Mouse (Mus musculus) erythroblast, embryonic 14.5 days (primary cell): ENCODE data around the gene Plcb4. TPM values are rescaled to one million over a fixed set of nuclear protein-coding genes. Genes with fewer than 3 reads are reported as not detected.

Source experiments
- H3K27me3 ChIP-seq: 2 replicates; pipeline ENCODE4 v1.6.1; 2012; ENCODE audit warnings: inconsistent platforms; ENCODE audit not compliant: control insufficient read depth
- H3K36me3 ChIP-seq: 2 replicates; pipeline ENCODE4 v1.6.1; 2012; ENCODE audit warnings: mild to moderate bottlenecking, inconsistent platforms; ENCODE audit not compliant: control insufficient read depth
- H3K4me1 ChIP-seq: 2 replicates; pipeline ENCODE4 v1.6.1; 2012; ENCODE audit warnings: inconsistent platforms; ENCODE audit not compliant: control insufficient read depth
- H3K4me3 ChIP-seq: replicated peaks from 2 replicates; pipeline ENCODE3; 2012; ENCODE audit warnings: moderate library complexity, mild to moderate bottlenecking, inconsistent platforms
- H3K9me3 ChIP-seq: 2 replicates; pipeline ENCODE4 v1.6.1; 2012; ENCODE audit warnings: low read length, inconsistent platforms, mixed read lengths; ENCODE audit not compliant: control insufficient read depth
- GATA1 ChIP-seq: IDR thresholded peaks from 2 replicates; pipeline ENCODE4 v1.6.1; 2012; ENCODE audit warnings: low read length, inconsistent platforms, mixed read lengths
- TAL1 ChIP-seq: IDR thresholded peaks from 3 replicates; pipeline ENCODE4 v1.6.1; 2012; ENCODE audit warnings: low read length, inconsistent platforms, mixed read lengths
- polyA plus RNA-seq: library from polyadenylated mRNA; stranded (reverse); fragments of >175 nt; gene quantifications from 2 replicates; pipeline ENCODE4 v1.2.3, GENCODE M21; 2012

The Plcb4 gene
- polyA plus RNA-seq, 1 experiment: not detected

- Histone ChIP-seq H3K36me3 (no peaks in the 10 kb centered on the region), H3K4me3 (no peak overlapping the region), H3K4me1 (no peaks in the 10 kb centered on the region), H3K27me3 (no peaks in the 10 kb centered on the region), H3K9me3 (no peaks in the 10 kb centered on the region)
- no peak for TF ChIP-seq TAL1
- TF ChIP-seq GATA1: no peak
Observed at GRCm38 (mm10) chr2:135808342-135808741, 149.5 kb downstream of the Plcb4 start.

GRCm38 (mm10) chr2:135810841-135811240 lies 152.0 kb downstream of the Plcb4 start:
- Histone ChIP-seq H3K27me3 (no peaks in the 10 kb centered on the region), H3K4me1 (no peaks in the 10 kb centered on the region), H3K4me3 (no peak overlapping the region), H3K36me3 (no peaks in the 10 kb centered on the region), H3K9me3 (no peaks in the 10 kb centered on the region)
- TF ChIP-seq TAL1: no peak
- TF ChIP-seq GATA1: no peak

- Histone ChIP-seq H3K27me3 (no peaks in the 10 kb centered on the region), H3K4me3 (no peak overlapping the region), H3K4me1 (no peaks in the 10 kb centered on the region), H3K9me3 (no peaks in the 10 kb centered on the region), H3K36me3 (no peaks in the 10 kb centered on the region)
- TF ChIP-seq GATA1: no peak
- TF ChIP-seq TAL1: no peak
Observed at GRCm38 (mm10) chr2:135811453-135812101, 152.8 kb downstream of the Plcb4 start.

GRCm38 (mm10) chr2:135812701-135813246 lies 154.0 kb downstream of the Plcb4 start:
- H3K4me1 ChIP-seq: no peaks in the 10 kb centered on the region
- H3K27me3 ChIP-seq: no peaks in the 10 kb centered on the region
- no peaks in the 10 kb centered on the region for H3K36me3 ChIP-seq
- no peaks in the 10 kb centered on the region for H3K9me3 ChIP-seq
- H3K4me3 ChIP-seq: no peak overlapping the region
- TF ChIP-seq TAL1: no peak
- TF ChIP-seq GATA1: no peak

GRCm38 (mm10) chr2:135820691-135821090 lies 161.9 kb downstream of the Plcb4 start:
- Histone ChIP-seq H3K4me1 (no peaks in the 10 kb centered on the region), H3K36me3 (no peaks in the 10 kb centered on the region), H3K9me3 (no peaks in the 10 kb centered on the region), H3K4me3 (no peak overlapping the region), H3K27me3 (no peaks in the 10 kb centered on the region)
- TF ChIP-seq TAL1 (no peak), GATA1 (no peak)

GRCm38 (mm10) chr2:135823690-135824089 lies 164.9 kb downstream of the Plcb4 start:
- no peaks in the 10 kb centered on the region for H3K27me3 ChIP-seq
- no peaks in the 10 kb centered on the region for H3K9me3 ChIP-seq
- H3K36me3 ChIP-seq: no peaks in the 10 kb centered on the region
- no peaks in the 10 kb centered on the region for H3K4me1 ChIP-seq
- TF ChIP-seq GATA1 (no peak), TAL1 (no peak)
- H3K4me3 ChIP-seq: no peak overlapping the region

- Histone ChIP-seq H3K9me3 (no peaks in the 10 kb centered on the region), H3K4me3 (no peak overlapping the region), H3K36me3 (no peaks in the 10 kb centered on the region), H3K27me3 (no peaks in the 10 kb centered on the region), H3K4me1 (no peaks in the 10 kb centered on the region)
- no peak for TF ChIP-seq TAL1
Observed at GRCm38 (mm10) chr2:135824757-135825156, 165.9 kb downstream of the Plcb4 start.

- Histone ChIP-seq H3K4me3 (no peak overlapping the region), H3K9me3 (no peaks in the 10 kb centered on the region), H3K27me3 (no peaks in the 10 kb centered on the region), H3K4me1 (no peaks in the 10 kb centered on the region), H3K36me3 (no peaks in the 10 kb centered on the region)
- no peak for TF ChIP-seq TAL1
- TF ChIP-seq GATA1: no peak
Observed at GRCm38 (mm10) chr2:135825645-135826044, 166.8 kb downstream of the Plcb4 start.

- H3K4me1 ChIP-seq: no peaks in the 10 kb centered on the region
- TF ChIP-seq GATA1 (no peak), TAL1 (no peak)
- H3K36me3 ChIP-seq: no peaks in the 10 kb centered on the region
- no peak overlapping the region for H3K4me3 ChIP-seq
- no peaks in the 10 kb centered on the region for H3K27me3 ChIP-seq
- no peaks in the 10 kb centered on the region for H3K9me3 ChIP-seq
Observed at GRCm38 (mm10) chr2:135826616-135827360, 168.0 kb downstream of the Plcb4 start.
